Mouse (Mus musculus): ENCODE results near the gene Eef1b2. TPM values are rescaled to one million over a fixed set of nuclear protein-coding genes. Genes with fewer than 3 reads are reported as not detected.
"Not testable (repeated sequence)": the region's sequence is repeated elsewhere in the genome, so short reads cannot be mapped to it uniquely, and the experiment has no call there.

Eef1b2 gene
- total and polyA plus RNA-seq, 2 experiments = 174 to 232 TPM

GRCm38 (mm10) chr1:63176259-63176603 is 394 bp upstream of the Eef1b2 start:
- DNase-seq (ENCODE audit: extremely low read depth, low read depth, low spot score) = peak; percentile 47
- peak overlapping the region; percentile 66 for H3K9ac ChIP-seq (ENCODE audit: low read depth, low read length)
- 0% methylated on average over 14 of the region's 14 CpGs for WGBS
- H3K4me3 ChIP-seq (ENCODE audit: insufficient read depth, low read depth, low read length) = peak overlapping the region; percentile 88
- H3K27ac ChIP-seq (replicated peaks; ENCODE audit: insufficient read depth, low read depth, low read length) = peak overlapping the region; percentile 75
- H3K79me2 ChIP-seq (ENCODE audit: control insufficient read depth, insufficient read depth, low read length) = peaks cover 22% of the 10 kb centered on the region; the same call in 1 of the 2 replicates
- peaks cover 14% of the 10 kb centered on the region; the same call in 1 of the 2 replicates for H3K4me1 ChIP-seq (ENCODE audit: control insufficient read depth, insufficient read depth, low read length)
- no peak for TF ChIP-seq POLR2A (IDR thresholded peaks at IDR 0.05; ENCODE audit: extremely low read depth, insufficient read depth, low read length)
- TF ChIP-seq CTCF (IDR thresholded peaks at IDR 0.05; ENCODE audit: low read depth, low read length) = no peak
- peaks cover 24% of the 10 kb centered on the region for H3K36me3 ChIP-seq (ENCODE audit: control insufficient read depth, insufficient read depth, low read length)
- no peaks in the 10 kb centered on the region for H3K27me3 ChIP-seq (ENCODE audit: control insufficient read depth, insufficient read depth, low read length)

GRCm38 (mm10) chr1:63178308-63178707 is 1.7 kb downstream of the Eef1b2 start:
- H3K36me3 ChIP-seq (ENCODE audit: control insufficient read depth, insufficient read depth, low read length) = peaks cover 14% of the 10 kb centered on the region
- TF ChIP-seq CTCF (IDR thresholded peaks at IDR 0.05; ENCODE audit: low read depth, low read length) = no peak
- TF ChIP-seq POLR2A (IDR thresholded peaks at IDR 0.05; ENCODE audit: extremely low read depth, insufficient read depth, low read length) = no peak
- DNase-seq (ENCODE audit: extremely low read depth, low read depth, low spot score) = peak; percentile 40
- no peak overlapping the region for H3K9ac ChIP-seq (ENCODE audit: low read depth, low read length)
- H3K4me3 ChIP-seq (ENCODE audit: insufficient read depth, low read depth, low read length) = no peak overlapping the region
- no peak overlapping the region for H3K27ac ChIP-seq (replicated peaks; ENCODE audit: insufficient read depth, low read depth, low read length)
- H3K79me2 ChIP-seq (ENCODE audit: control insufficient read depth, insufficient read depth, low read length) = peaks cover 22% of the 10 kb centered on the region; the same call in 1 of the 2 replicates
- no peaks in the 10 kb centered on the region for H3K27me3 ChIP-seq (ENCODE audit: control insufficient read depth, insufficient read depth, low read length)
- WGBS = 39% methylated on average over 3 of the region's 3 CpGs
- H3K4me1 ChIP-seq (ENCODE audit: control insufficient read depth, insufficient read depth, low read length) = peaks cover 14% of the 10 kb centered on the region; the same call in 1 of the 2 replicates

GRCm38 (mm10) chr1:63180122-63180521 is 3.5 kb downstream of the Eef1b2 start:
- DNase-seq (ENCODE audit: extremely low read depth, low read depth, low spot score) = no peak
- Histone ChIP-seq H3K4me3 (ENCODE audit: insufficient read depth, low read depth, low read length) (no peak overlapping the region), H3K36me3 (ENCODE audit: control insufficient read depth, insufficient read depth, low read length) (peaks cover 14% of the 10 kb centered on the region), H3K27me3 (ENCODE audit: control insufficient read depth, insufficient read depth, low read length) (no peaks in the 10 kb centered on the region), H3K79me2 (ENCODE audit: control insufficient read depth, insufficient read depth, low read length) (peaks cover 15% of the 10 kb centered on the region; the same call in 1 of the 2 replicates), H3K27ac (replicated peaks; ENCODE audit: insufficient read depth, low read depth, low read length) (no peak overlapping the region), H3K9ac (ENCODE audit: low read depth, low read length) (no peak overlapping the region), H3K4me1 (ENCODE audit: control insufficient read depth, insufficient read depth, low read length) (peaks cover 11% of the 10 kb centered on the region; the same call in 1 of the 2 replicates)
- TF ChIP-seq CTCF (IDR thresholded peaks at IDR 0.05; ENCODE audit: low read depth, low read length) = no peak
- TF ChIP-seq POLR2A (IDR thresholded peaks at IDR 0.05; ENCODE audit: extremely low read depth, insufficient read depth, low read length) = no peak
- WGBS = 96% methylated on average over 4 of the region's 4 CpGs

- Histone ChIP-seq H3K36me3 (ENCODE audit: control insufficient read depth, insufficient read depth, low read length) (peaks cover 14% of the 10 kb centered on the region), H3K79me2 (ENCODE audit: control insufficient read depth, insufficient read depth, low read length) (peaks cover 11% of the 10 kb centered on the region; the same call in 1 of the 2 replicates)
- H3K27me3 ChIP-seq (ENCODE audit: control insufficient read depth, insufficient read depth, low read length); DNase-seq (ENCODE audit: extremely low read depth, low read depth, low spot score); H3K4me1 ChIP-seq (ENCODE audit: control insufficient read depth, insufficient read depth, low read length); H3K27ac ChIP-seq (replicated peaks; ENCODE audit: insufficient read depth, low read depth, low read length); H3K9ac ChIP-seq (ENCODE audit: low read depth, low read length); H3K4me3 ChIP-seq (ENCODE audit: insufficient read depth, low read depth, low read length): not testable (repeated sequence)
- WGBS = 84% methylated on average over 4 of the region's 4 CpGs
These were observed 4.0 kb downstream of the Eef1b2 start for GRCm38 (mm10) chr1:63180575-63180974.

GRCm38 (mm10) chr1:63181019-63181418 is 4.4 kb downstream of the Eef1b2 start:
- no peak overlapping the region for H3K27ac ChIP-seq (replicated peaks; ENCODE audit: insufficient read depth, low read depth, low read length)
- TF ChIP-seq CTCF (IDR thresholded peaks at IDR 0.05; ENCODE audit: low read depth, low read length) = peak; percentile 90
- TF ChIP-seq POLR2A (IDR thresholded peaks at IDR 0.05; ENCODE audit: extremely low read depth, insufficient read depth, low read length) = no peak
- H3K79me2 ChIP-seq (ENCODE audit: control insufficient read depth, insufficient read depth, low read length) = peaks cover 7% of the 10 kb centered on the region; the same call in 1 of the 2 replicates
- WGBS = 12% methylated on average over 3 of the region's 3 CpGs
- no peak overlapping the region for H3K9ac ChIP-seq (ENCODE audit: low read depth, low read length)
- DNase-seq (ENCODE audit: extremely low read depth, low read depth, low spot score) = peak; percentile 85
- H3K4me3 ChIP-seq (ENCODE audit: insufficient read depth, low read depth, low read length) = no peak overlapping the region
- H3K4me1 ChIP-seq (ENCODE audit: control insufficient read depth, insufficient read depth, low read length) = peaks cover 5% of the 10 kb centered on the region; the same call in 1 of the 2 replicates
- peaks cover 14% of the 10 kb centered on the region for H3K36me3 ChIP-seq (ENCODE audit: control insufficient read depth, insufficient read depth, low read length)
- no peaks in the 10 kb centered on the region for H3K27me3 ChIP-seq (ENCODE audit: control insufficient read depth, insufficient read depth, low read length)

GRCm38 (mm10) chr1:63181480-63181879 is 4.9 kb downstream of the Eef1b2 start:
- Histone ChIP-seq H3K27ac (replicated peaks; ENCODE audit: insufficient read depth, low read depth, low read length) (no peak overlapping the region), H3K79me2 (ENCODE audit: control insufficient read depth, insufficient read depth, low read length) (peaks cover 7% of the 10 kb centered on the region; the same call in 1 of the 2 replicates), H3K4me3 (ENCODE audit: insufficient read depth, low read depth, low read length) (no peak overlapping the region), H3K27me3 (ENCODE audit: control insufficient read depth, insufficient read depth, low read length) (no peaks in the 10 kb centered on the region), H3K36me3 (ENCODE audit: control insufficient read depth, insufficient read depth, low read length) (peaks cover 14% of the 10 kb centered on the region), H3K4me1 (ENCODE audit: control insufficient read depth, insufficient read depth, low read length) (peaks cover 5% of the 10 kb centered on the region; the same call in 1 of the 2 replicates), H3K9ac (ENCODE audit: low read depth, low read length) (no peak overlapping the region)
- DNase-seq (ENCODE audit: extremely low read depth, low read depth, low spot score) = no peak
- TF ChIP-seq POLR2A (IDR thresholded peaks at IDR 0.05; ENCODE audit: extremely low read depth, insufficient read depth, low read length) (no peak), CTCF (IDR thresholded peaks at IDR 0.05; ENCODE audit: low read depth, low read length) (no peak)
- 96% methylated on average over 1 of the region's 1 CpGs for WGBS

All from liver, adult 2 months (tissue).